Mouse (Mus musculus) megakaryocyte, embryonic 14.5 days (primary cell): Measurements from ENCODE around the gene Rho.

Source experiments
- FLI1 ChIP-seq: IDR thresholded peaks from 2 replicates; pipeline ENCODE4 v1.6.1; 2012; ENCODE audit warnings: low read length, inconsistent platforms, mixed read lengths
- GATA1 ChIP-seq: IDR thresholded peaks from 3 replicates; pipeline ENCODE4 v1.6.1; 2012; ENCODE audit warnings: mixed read lengths, low read length, inconsistent platforms, borderline replicate concordance

DNA sequence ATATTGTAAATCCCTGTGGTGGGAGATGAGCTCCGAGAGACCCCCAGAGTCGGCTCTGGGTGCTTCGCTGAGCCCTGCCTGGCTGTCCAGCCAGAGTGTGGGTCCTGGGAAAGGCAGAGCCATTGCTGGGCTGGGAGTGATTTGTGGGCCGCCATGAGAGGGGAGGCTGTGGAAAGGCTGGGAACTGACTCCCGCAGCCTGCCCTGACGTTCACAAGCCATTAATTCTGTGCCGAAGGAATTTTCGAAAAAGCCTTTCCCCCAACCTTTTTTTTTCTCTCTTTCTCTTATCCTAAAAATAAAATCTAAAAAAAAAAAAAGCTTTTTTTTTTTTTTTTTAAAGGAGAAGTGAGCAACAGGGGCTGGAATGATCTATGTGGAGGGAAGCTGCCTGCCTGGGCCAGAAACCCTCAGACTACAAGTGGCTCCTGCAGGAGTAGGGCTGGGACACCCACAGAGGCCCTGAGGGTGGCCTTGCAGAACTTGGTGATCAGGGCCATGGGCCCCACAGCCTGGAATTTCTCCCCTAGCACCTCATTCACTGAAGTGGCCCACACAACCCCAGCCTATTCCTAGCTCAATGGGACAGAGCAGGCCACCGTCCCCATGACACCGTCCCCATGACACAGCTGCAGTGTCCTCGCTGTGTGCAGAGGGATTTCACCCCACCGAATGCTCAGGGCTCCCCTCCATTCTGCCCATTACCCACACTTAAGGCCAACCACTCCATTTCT is 51.9 kb downstream of the Rho start:
- no peak for TF ChIP-seq GATA1
- TF ChIP-seq FLI1, result no peak
